Mouse (Mus musculus): Measurements from ENCODE around the gene Adgrb3. TPM values are rescaled to one million over a fixed set of nuclear protein-coding genes. Genes with fewer than 3 reads are reported as not detected.

Adgrb3 gene
- polyA plus RNA-seq, 1 experiment from 2014 or later, result 2.1 TPM

DNA sequence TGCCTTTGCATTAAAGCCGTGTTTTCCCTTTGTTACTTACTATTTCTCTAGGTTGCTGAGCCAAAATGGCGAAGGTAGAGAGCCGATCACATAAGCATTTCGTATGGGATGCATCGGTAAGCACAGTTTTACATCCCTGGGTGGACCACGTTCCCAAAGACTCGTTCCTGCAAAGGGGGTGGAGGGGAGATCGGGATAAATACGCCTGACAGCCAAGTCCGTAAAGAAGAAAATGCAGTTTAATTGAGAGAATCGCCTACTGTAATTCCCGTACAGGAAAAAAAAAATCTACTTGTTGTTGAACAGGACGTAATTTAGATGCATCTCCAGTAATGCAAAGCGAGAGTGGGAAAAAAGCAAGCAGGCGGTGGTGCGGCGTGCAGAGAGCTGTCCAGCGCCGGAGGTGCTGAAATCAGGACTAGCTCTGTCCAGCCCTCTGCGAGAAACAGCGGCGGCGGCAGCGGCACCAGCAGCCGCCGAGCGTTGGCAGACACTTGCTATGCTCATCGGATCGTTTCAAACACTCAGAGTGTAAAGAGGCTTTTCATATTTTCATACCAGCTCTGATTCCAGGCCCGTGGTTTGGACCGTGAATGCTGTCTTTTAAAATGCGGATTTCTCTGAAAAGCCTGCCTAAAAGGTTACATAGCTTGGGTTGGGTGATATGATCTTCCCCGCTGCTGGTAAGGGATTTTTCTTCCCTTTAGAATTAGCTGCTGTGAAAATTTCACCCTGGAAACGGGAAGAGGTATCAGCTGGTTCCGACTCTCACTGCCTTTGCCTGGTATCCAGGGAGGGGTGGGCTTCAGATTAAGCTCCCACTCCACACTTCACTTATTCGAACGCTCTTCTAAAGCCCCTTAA, 600.9 kb downstream of the Adgrb3 start:
- ATAC-seq, result no peak

DNA sequence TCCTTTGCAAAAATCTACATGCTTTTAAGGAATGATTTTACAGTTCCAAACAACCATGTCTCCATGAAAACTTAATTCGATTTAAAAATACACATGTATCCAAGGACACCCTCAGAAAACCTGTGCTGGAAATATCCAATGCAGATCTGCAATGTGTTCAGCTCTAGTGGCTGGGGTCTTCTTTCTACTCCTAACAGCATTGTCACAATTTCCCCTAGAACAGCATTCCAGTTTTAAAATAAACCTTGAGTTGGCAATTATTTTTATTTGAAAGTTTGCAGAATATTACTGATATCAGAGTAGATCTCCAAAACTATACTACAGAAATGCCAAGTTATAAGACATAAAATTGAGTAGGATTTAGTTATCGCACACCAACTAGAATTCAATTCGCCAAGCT, 601.6 kb downstream of the Adgrb3 start:
- Histone ChIP-seq H3K9ac (ENCODE audit: low read depth, low read length) (no peak overlapping the region), H3K4me1 (replicated peaks; ENCODE audit: control insufficient read depth, insufficient read depth, low read length) (no peaks in the 10 kb centered on the region), H3K9me3 (ENCODE audit: control insufficient read depth) (no peaks in the 10 kb centered on the region), H3K4me3 (ENCODE audit: low read depth, low read length) (no peak overlapping the region), H3K27me3 (replicated peaks; ENCODE audit: control insufficient read depth, insufficient read depth, low read length) (no peaks in the 10 kb centered on the region), H3K36me3 (ENCODE audit: control insufficient read depth, insufficient read depth) (no peaks in the 10 kb centered on the region), H3K4me2 (replicated peaks; ENCODE audit: low read depth) (no peak overlapping the region), H3K27ac (ENCODE audit: low read depth, low read length) (no peak overlapping the region)
- WGBS, result 51% methylated on average over 3 of the region's 3 CpGs
- no peak for TF ChIP-seq CTCF (IDR thresholded peaks at IDR 0.05; ENCODE audit: low read depth)
- no peak for ATAC-seq

More for the DNA sequence above, 600.9 kb downstream of the Adgrb3 start:
- H3K4me2 ChIP-seq (replicated peaks; ENCODE audit: low read depth), result no peak overlapping the region
- 7% methylated on average over 37 of the region's 37 CpGs for WGBS
- H3K36me3 ChIP-seq (ENCODE audit: control insufficient read depth, insufficient read depth), result no peaks in the 10 kb centered on the region
- no peak overlapping the region for H3K27ac ChIP-seq (ENCODE audit: low read depth, low read length)
- no peaks in the 10 kb centered on the region for H3K4me1 ChIP-seq (replicated peaks; ENCODE audit: control insufficient read depth, insufficient read depth, low read length)
- no peak overlapping the region for H3K9ac ChIP-seq (ENCODE audit: low read depth, low read length)
- no peak for TF ChIP-seq CTCF (IDR thresholded peaks at IDR 0.05; ENCODE audit: low read depth)
- H3K9me3 ChIP-seq (ENCODE audit: control insufficient read depth), result no peaks in the 10 kb centered on the region
- no peak overlapping the region for H3K4me3 ChIP-seq (ENCODE audit: low read depth, low read length)
- no peaks in the 10 kb centered on the region for H3K27me3 ChIP-seq (replicated peaks; ENCODE audit: control insufficient read depth, insufficient read depth, low read length)

DNA sequence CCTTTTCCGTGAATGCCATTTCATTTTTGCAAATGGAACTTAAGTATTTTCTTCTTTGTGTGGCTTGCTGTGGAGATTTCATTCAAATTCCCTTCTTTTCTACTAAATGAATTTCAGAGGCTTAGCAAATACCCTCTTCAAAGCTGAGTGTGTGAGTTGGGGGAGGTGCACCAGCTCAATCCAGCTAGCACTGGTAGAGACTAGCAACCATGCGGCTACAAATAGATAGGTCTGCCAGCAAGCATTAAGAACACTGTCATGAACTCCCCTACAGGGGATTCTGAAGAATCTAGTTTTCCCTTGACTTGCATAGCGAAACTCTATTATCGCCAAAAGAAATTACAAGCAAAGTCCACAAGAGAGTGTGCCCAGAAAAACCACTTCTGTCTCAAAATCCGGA, 624.9 kb downstream of the Adgrb3 start:
- ATAC-seq, result no peak
- Histone ChIP-seq H3K9me3 (ENCODE audit: control insufficient read depth) (no peaks in the 10 kb centered on the region), H3K4me2 (replicated peaks; ENCODE audit: low read depth) (no peak overlapping the region), H3K9ac (ENCODE audit: low read depth, low read length) (no peak overlapping the region), H3K36me3 (ENCODE audit: control insufficient read depth, insufficient read depth) (no peaks in the 10 kb centered on the region), H3K27ac (ENCODE audit: low read depth, low read length) (no peak overlapping the region), H3K4me1 (replicated peaks; ENCODE audit: control insufficient read depth, insufficient read depth, low read length) (no peaks in the 10 kb centered on the region), H3K27me3 (replicated peaks; ENCODE audit: control insufficient read depth, insufficient read depth, low read length) (no peaks in the 10 kb centered on the region), H3K4me3 (ENCODE audit: low read depth, low read length) (no peak overlapping the region)
- 57% methylated on average over 5 of the region's 5 CpGs for WGBS
- no peak for TF ChIP-seq CTCF (IDR thresholded peaks at IDR 0.05; ENCODE audit: low read depth)

DNA sequence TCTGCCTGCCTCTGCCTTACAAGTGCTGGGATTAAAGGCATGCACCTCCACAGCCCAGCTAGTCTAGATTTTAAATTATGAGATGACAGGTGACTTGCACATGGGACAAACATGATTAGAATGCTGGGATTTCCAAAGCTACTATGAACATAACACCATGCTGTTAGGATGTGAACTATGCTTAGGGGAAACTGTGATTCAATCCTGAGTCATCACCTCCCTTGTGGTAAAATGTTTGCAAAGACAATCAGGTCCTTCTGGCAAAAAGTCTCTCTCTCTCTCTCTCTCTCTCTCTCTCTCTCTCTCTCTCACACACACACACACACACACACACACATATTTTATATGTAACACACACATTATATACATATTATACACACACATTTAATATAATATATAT, 630.1 kb downstream of the Adgrb3 start:
- H3K4me1 ChIP-seq (replicated peaks; ENCODE audit: control insufficient read depth, insufficient read depth, low read length), result no peaks in the 10 kb centered on the region
- ATAC-seq, result no peak
- H3K4me3 ChIP-seq (ENCODE audit: low read depth, low read length), result no peak overlapping the region
- H3K27ac ChIP-seq (ENCODE audit: low read depth, low read length), result no peak overlapping the region
- no peaks in the 10 kb centered on the region for H3K27me3 ChIP-seq (replicated peaks; ENCODE audit: control insufficient read depth, insufficient read depth, low read length)
- TF ChIP-seq CTCF (IDR thresholded peaks at IDR 0.05; ENCODE audit: low read depth), result no peak
- H3K36me3 ChIP-seq (ENCODE audit: control insufficient read depth, insufficient read depth), result no peaks in the 10 kb centered on the region
- H3K9me3 ChIP-seq (ENCODE audit: control insufficient read depth), result no peaks in the 10 kb centered on the region
- no peak overlapping the region for H3K9ac ChIP-seq (ENCODE audit: low read depth, low read length)
- H3K4me2 ChIP-seq (replicated peaks; ENCODE audit: low read depth), result no peak overlapping the region

DNA sequence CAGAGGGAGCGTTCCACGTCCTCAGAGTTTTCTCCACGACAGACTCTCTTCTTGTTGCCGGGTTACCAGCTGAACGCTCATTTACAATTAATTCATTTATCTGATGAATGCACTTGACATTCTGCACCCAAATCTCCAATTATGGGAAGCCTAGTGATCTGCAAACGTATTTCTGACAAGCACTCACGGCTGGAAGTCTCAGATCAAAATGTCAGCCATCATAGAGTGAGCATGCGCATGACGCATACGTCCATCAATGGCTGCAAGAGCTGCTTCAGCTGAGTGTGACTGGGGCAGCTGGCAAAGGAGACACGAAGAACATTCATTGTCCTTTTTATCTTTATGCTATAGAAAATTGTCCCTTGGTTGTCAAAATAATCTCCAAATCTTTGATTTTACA, 637.5 kb downstream of the Adgrb3 start:
- 78% methylated on average over 11 of the region's 11 CpGs for WGBS
- Histone ChIP-seq H3K27me3 (replicated peaks; ENCODE audit: control insufficient read depth, insufficient read depth, low read length) (no peaks in the 10 kb centered on the region), H3K9me3 (ENCODE audit: control insufficient read depth) (no peaks in the 10 kb centered on the region), H3K27ac (ENCODE audit: low read depth, low read length) (no peak overlapping the region), H3K4me3 (ENCODE audit: low read depth, low read length) (no peak overlapping the region), H3K9ac (ENCODE audit: low read depth, low read length) (no peak overlapping the region), H3K36me3 (ENCODE audit: control insufficient read depth, insufficient read depth) (no peaks in the 10 kb centered on the region), H3K4me2 (replicated peaks; ENCODE audit: low read depth) (no peak overlapping the region), H3K4me1 (replicated peaks; ENCODE audit: control insufficient read depth, insufficient read depth, low read length) (no peaks in the 10 kb centered on the region)
- no peak for ATAC-seq
- TF ChIP-seq CTCF (IDR thresholded peaks at IDR 0.05; ENCODE audit: low read depth), result no peak

DNA sequence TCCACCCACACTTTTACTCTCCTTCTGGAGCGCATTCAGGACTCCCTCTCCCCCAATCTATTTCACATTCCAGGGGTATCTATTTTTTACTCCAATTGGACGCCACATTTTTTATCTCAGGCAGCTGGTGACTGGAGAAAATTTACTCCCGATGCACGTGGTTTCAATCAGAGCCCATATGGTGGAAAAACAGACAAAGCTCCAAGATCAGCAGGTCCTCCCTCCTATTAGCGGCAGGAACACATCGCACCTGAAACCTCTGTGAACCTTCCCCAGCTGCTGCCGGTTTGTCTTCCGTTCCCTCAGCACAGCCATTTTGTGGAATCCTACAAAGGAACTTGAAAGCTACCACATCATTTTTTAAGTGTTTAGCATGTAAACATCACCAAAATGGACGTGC, 640.2 kb downstream of the Adgrb3 start:
- H3K4me1 ChIP-seq (replicated peaks; ENCODE audit: control insufficient read depth, insufficient read depth, low read length), result no peaks in the 10 kb centered on the region
- ATAC-seq, result no peak
- no peak overlapping the region for H3K4me2 ChIP-seq (replicated peaks; ENCODE audit: low read depth)
- WGBS, result 70% methylated on average over 9 of the region's 9 CpGs
- H3K9ac ChIP-seq (ENCODE audit: low read depth, low read length), result no peak overlapping the region
- H3K27me3 ChIP-seq (replicated peaks; ENCODE audit: control insufficient read depth, insufficient read depth, low read length), result no peaks in the 10 kb centered on the region
- H3K27ac ChIP-seq (ENCODE audit: low read depth, low read length), result no peak overlapping the region
- H3K9me3 ChIP-seq (ENCODE audit: control insufficient read depth), result no peaks in the 10 kb centered on the region
- no peak overlapping the region for H3K4me3 ChIP-seq (ENCODE audit: low read depth, low read length)
- no peak for TF ChIP-seq CTCF (IDR thresholded peaks at IDR 0.05; ENCODE audit: low read depth)
- H3K36me3 ChIP-seq (ENCODE audit: control insufficient read depth, insufficient read depth), result no peaks in the 10 kb centered on the region

Measured in intestine, postnatal 0 days (tissue).